Mouse (Mus musculus) C2C12 (cell line): Measurements from ENCODE around the gene Atp2b2. TPM values are rescaled to one million over a fixed set of nuclear protein-coding genes. Genes with fewer than 3 reads are reported as not detected.

Experiments used
- H3K27me3 ChIP-seq: one replicate; pipeline ENCODE4 v1.6.1; 2011; ENCODE audit not compliant: control insufficient read depth, insufficient read depth, insufficient read length
- H3K36me3 ChIP-seq: one replicate; pipeline ENCODE4 v1.6.1; 2011; ENCODE audit not compliant: control insufficient read depth, insufficient read depth
- H3K4me3 ChIP-seq: one replicate; pipeline ENCODE4 v1.5.1; 2011; ENCODE audit warnings: mild to moderate bottlenecking, control low read depth; ENCODE audit not compliant: poor library complexity, insufficient read depth, severe bottlenecking
- H3K79me2 ChIP-seq: one replicate; pipeline ENCODE4 v1.6.1; 2011; ENCODE audit not compliant: control insufficient read depth, insufficient read depth
- H3K79me3 ChIP-seq: one replicate; pipeline ENCODE4 v1.6.1; 2011; ENCODE audit warnings: low read depth, control low read depth
- H3ac ChIP-seq: one replicate; pipeline ENCODE3; 2011; ENCODE audit warnings: low read depth; ENCODE audit not compliant: control insufficient read depth, insufficient read length
- CEBPB ChIP-seq: IDR thresholded peaks from one replicate; pipeline ENCODE4 v1.6.1; 2011; ENCODE audit warnings: low read depth, mild to moderate bottlenecking, control low read depth, moderate library complexity
- CTCF ChIP-seq: IDR thresholded peaks from one replicate; pipeline ENCODE4 v1.5.1; 2011; ENCODE audit not compliant: control insufficient read depth, insufficient read depth, insufficient read length
- FOSL1 ChIP-seq: IDR thresholded peaks from one replicate; pipeline ENCODE4 v1.8.0; 2011; ENCODE audit warnings: mild to moderate bottlenecking, low read length; ENCODE audit not compliant: poor library complexity, insufficient read depth, severe bottlenecking
- MAX ChIP-seq: IDR thresholded peaks from one replicate; pipeline ENCODE4 v1.6.1; 2011; ENCODE audit warnings: mild to moderate bottlenecking, control low read depth
- MYOD1 ChIP-seq: IDR thresholded peaks from one replicate; pipeline ENCODE4 v1.6.1; 2011; ENCODE audit warnings: low read depth; ENCODE audit not compliant: control insufficient read depth, insufficient read length
- MYOG ChIP-seq: IDR thresholded peaks from one replicate; pipeline ENCODE4 v1.6.1; 2011; ENCODE audit not compliant: control insufficient read depth, insufficient read length; ENCODE audit errors: extremely low read depth
- USF1 ChIP-seq: IDR thresholded peaks from one replicate; pipeline ENCODE4 v1.6.1; 2011; ENCODE audit warnings: low read depth, mild to moderate bottlenecking, control low read depth, moderate library complexity
- polyA plus RNA-seq: library from polyadenylated mRNA; unstranded; fragments of >200 nt; fragmentation: generic; extraction: Trizol; gene quantifications from one replicate; pipeline ENCODE4 v1.2.1, GENCODE M21; 2012; ENCODE audit warnings: missing spikeins

Atp2b2 gene
- polyA plus RNA-seq, 1 experiment: not detected

- no peaks in the 10 kb centered on the region for H3K79me3 ChIP-seq
- peaks cover 51% of the 10 kb centered on the region for H3K27me3 ChIP-seq
- no peak overlapping the region for H3K4me3 ChIP-seq
- no peaks in the 10 kb centered on the region for H3K36me3 ChIP-seq
- H3ac ChIP-seq: no peak overlapping the region
- no peak for TF ChIP-seq CEBPB
- TF ChIP-seq USF1: no peak
- no peak for TF ChIP-seq MYOG
- no peak for TF ChIP-seq MAX
- TF ChIP-seq FOSL1: no peak
- no peak for TF ChIP-seq MYOD1
- no peak for TF ChIP-seq CTCF
- H3K79me2 ChIP-seq: no peaks in the 10 kb centered on the region
Measured at GRCm38 (mm10) chr6:113827309-113827708, 215.1 kb downstream of the Atp2b2 start.

- Histone ChIP-seq H3K27me3 (peaks cover 38% of the 10 kb centered on the region), H3K36me3 (no peaks in the 10 kb centered on the region), H3K79me2 (no peaks in the 10 kb centered on the region), H3K4me3 (no peak overlapping the region), H3K79me3 (no peaks in the 10 kb centered on the region), H3ac (no peak overlapping the region)
- TF ChIP-seq FOSL1 (no peak), CTCF (peak; percentile 1)
Measured at GRCm38 (mm10) chr6:113822417-113822816, 220.0 kb downstream of the Atp2b2 start.

- H3ac ChIP-seq: no peak overlapping the region
- H3K4me3 ChIP-seq: no peak overlapping the region
- H3K79me2 ChIP-seq: no peaks in the 10 kb centered on the region
- TF ChIP-seq MYOD1: no peak
- TF ChIP-seq FOSL1: no peak
- TF ChIP-seq MYOG: no peak
- TF ChIP-seq CTCF: no peak
- TF ChIP-seq CEBPB: no peak
- peaks cover 34% of the 10 kb centered on the region for H3K27me3 ChIP-seq
- no peaks in the 10 kb centered on the region for H3K79me3 ChIP-seq
- H3K36me3 ChIP-seq: no peaks in the 10 kb centered on the region
Measured at GRCm38 (mm10) chr6:113816690-113817089, 225.7 kb downstream of the Atp2b2 start.

GRCm38 (mm10) chr6:113811462-113811861 lies 231.0 kb downstream of the Atp2b2 start:
- TF ChIP-seq MAX (no peak), MYOD1 (no peak), CTCF (no peak), MYOG (no peak), FOSL1 (no peak), CEBPB (no peak), USF1 (no peak)

GRCm38 (mm10) chr6:113810667-113811066 lies 231.7 kb downstream of the Atp2b2 start:
- peaks cover 18% of the 10 kb centered on the region for H3K27me3 ChIP-seq
- H3ac ChIP-seq: no peak overlapping the region
- H3K79me3 ChIP-seq: no peaks in the 10 kb centered on the region
- no peaks in the 10 kb centered on the region for H3K36me3 ChIP-seq
- no peak overlapping the region for H3K4me3 ChIP-seq
- TF ChIP-seq MYOD1 (no peak), CEBPB (no peak), USF1 (no peak), MYOG (no peak), CTCF (no peak), MAX (no peak), FOSL1 (no peak)
- H3K79me2 ChIP-seq: no peaks in the 10 kb centered on the region

More at GRCm38 (mm10) chr6:113811462-113811861, 231.0 kb downstream of the Atp2b2 start:
- H3K27me3 ChIP-seq: peaks cover 22% of the 10 kb centered on the region
- H3ac ChIP-seq: no peak overlapping the region
- H3K79me3 ChIP-seq: no peaks in the 10 kb centered on the region
- H3K4me3 ChIP-seq: no peak overlapping the region
- H3K36me3 ChIP-seq: no peaks in the 10 kb centered on the region
- H3K79me2 ChIP-seq: no peaks in the 10 kb centered on the region

- Histone ChIP-seq H3K79me3 (no peaks in the 10 kb centered on the region), H3K36me3 (no peaks in the 10 kb centered on the region), H3K4me3 (no peak overlapping the region), H3K27me3 (peaks cover 8% of the 10 kb centered on the region), H3K79me2 (no peaks in the 10 kb centered on the region), H3ac (no peak overlapping the region)
- TF ChIP-seq MYOD1 (no peak), USF1 (no peak), FOSL1 (no peak), MYOG (no peak), CTCF (no peak), MAX (no peak), CEBPB (no peak)
Measured at GRCm38 (mm10) chr6:113806241-113806640, 236.2 kb downstream of the Atp2b2 start.

GRCm38 (mm10) chr6:113801233-113801632 lies 241.2 kb downstream of the Atp2b2 start:
- Histone ChIP-seq H3K36me3 (no peaks in the 10 kb centered on the region), H3K79me3 (no peaks in the 10 kb centered on the region), H3K27me3 (peaks cover 30% of the 10 kb centered on the region), H3K79me2 (no peaks in the 10 kb centered on the region), H3ac (no peak overlapping the region), H3K4me3 (no peak overlapping the region)
- TF ChIP-seq CTCF: no peak
- no peak for TF ChIP-seq MAX
- TF ChIP-seq MYOG: no peak
- TF ChIP-seq FOSL1: no peak
- TF ChIP-seq CEBPB: no peak
- TF ChIP-seq MYOD1: no peak
- TF ChIP-seq USF1: no peak
